Comparison of ENCODE assay signal across 18 mouse cellular contexts in genomic region chr17:70501933-70502332, GRCm38 (mm10).
DNase-seq lines count a peak whose midpoint lies in the region; ATAC-seq lines count a peak whose summit lies in the region.
"Had no signal": no experiment of that assay in that cellular context is flagged by ENCODE, and none has a peak within 500 bp of the region (broad histone marks: within the 10 kb centered on the region; RNA-seq: fewer than 3 reads in every experiment).

No protein-coding gene starts in this region.

- no peak overlapping the region for H3K4me2 ChIP-seq in neural tube, embryonic 15.5 days
- H3K4me2 ChIP-seq: intestine, embryonic 15.5 days had no signal

- no peak overlapping the region for H3K9ac ChIP-seq in neural tube, embryonic 15.5 days (replicated peaks)
- H3K9ac ChIP-seq: forebrain, postnatal 0 days; intestine, embryonic 15.5 days had no signal

- H3K4me3 ChIP-seq in heart, embryonic 10.5 days = no peak overlapping the region
- no peak overlapping the region for H3K4me3 ChIP-seq in neural tube, embryonic 15.5 days (replicated peaks)
- H3K4me3 ChIP-seq: intestine, embryonic 15.5 days; layer of hippocampus, adult 2 months had no signal

- no peaks in the 10 kb centered on the region for H3K9me3 ChIP-seq in heart, embryonic 10.5 days
- H3K9me3 ChIP-seq in neural tube, embryonic 15.5 days (replicated peaks) = no peaks in the 10 kb centered on the region
- H3K9me3 ChIP-seq: intestine, embryonic 15.5 days had no signal

- WGBS in heart, embryonic 10.5 days = 62% methylated on average over 7 of the region's 7 CpGs
- 75% methylated on average over 7 of the region's 7 CpGs for WGBS in neural tube, embryonic 15.5 days

- H3K4me1 ChIP-seq in heart, embryonic 10.5 days = no peaks in the 10 kb centered on the region
- H3K4me1 ChIP-seq in neural tube, embryonic 15.5 days = no peaks in the 10 kb centered on the region
- H3K4me1 ChIP-seq: intestine, embryonic 15.5 days had no signal

- peak; percentile 68 for DNase-seq in heart, embryonic 10.5 days (ENCODE audit: low spot score)
- DNase-seq in heart, postnatal 36 days = no peak
- DNase-seq in neural tube, embryonic 10.5 days (ENCODE audit: extremely low spot score, low spot score) = no peak
- peak; percentile 69 for DNase-seq in adrenal gland, postnatal 14 days
- DNase-seq in lung, postnatal 36 days = no peak
- DNase-seq in testis, postnatal 14 days (ENCODE audit: low spot score) = no peak
- DNase-seq: B cell, adult 2 months; cerebellum, adult 11 months; cerebellum, postnatal 36 days; forebrain, postnatal 0 days; heart, postnatal 10 days; liver; lung, adult 18-20 months had no signal

- no peak for ATAC-seq in neural tube, embryonic 15.5 days (ENCODE audit: low FRiP score)
- peak; percentile 87 for ATAC-seq in megakaryocyte progenitor cell, adult 5-6 weeks (replicated peaks; ENCODE audit: poor library complexity)
- ATAC-seq: forebrain, postnatal 0 days; intestine, embryonic 15.5 days had no signal

- no peaks in the 10 kb centered on the region for H3K27me3 ChIP-seq in heart, embryonic 10.5 days (ENCODE audit: insufficient read depth, poor library complexity, severe bottlenecking)
- H3K27me3 ChIP-seq in neural tube, embryonic 15.5 days (replicated peaks) = no peaks in the 10 kb centered on the region
- H3K27me3 ChIP-seq: intestine, embryonic 15.5 days had no signal

- no peaks in the 10 kb centered on the region for H3K36me3 ChIP-seq in heart, embryonic 10.5 days
- H3K36me3 ChIP-seq in neural tube, embryonic 15.5 days = no peaks in the 10 kb centered on the region
- H3K36me3 ChIP-seq: intestine, embryonic 15.5 days had no signal

- intact Hi-C loops in heart, postnatal 36 days (cut with DNase I) = no loop called here

- no peak overlapping the region for H3K27ac ChIP-seq in heart, embryonic 10.5 days
- 0 out of 2 replicates have a peak overlapping the region, but pooled peaks have one; percentile 4 for H3K27ac ChIP-seq in neural tube, embryonic 15.5 days (replicated peaks)
- H3K27ac ChIP-seq: intestine, embryonic 15.5 days; layer of hippocampus, adult 2 months; macrophage had no signal

Comparison
In these comparisons a context has a peak if more than half of its experiments do, and no peak if none do; other contexts are left out.
1. DNase-seq: peak in heart, embryonic 10.5 days (single experiment) and adrenal gland, postnatal 14 days (single experiment); none in heart, postnatal 36 days (0 of 2), neural tube, embryonic 10.5 days (single experiment), lung, postnatal 36 days (single experiment) and testis, postnatal 14 days (single experiment).